Mouse (Mus musculus) heart, adult 11 months (tissue): ENCODE results near the gene Lce1i.
"Not testable (repeated sequence)": the region's sequence is repeated elsewhere in the genome, so short reads cannot be mapped to it uniquely, and the experiment has no call there.

Source experiments
- DNase-seq: peaks from one replicate; pipeline ENCODE4 v3.0.0; 2022

Gene Lce1i

GRCm38 (mm10) chr3:92778799-92779198 is at the start of gene Lce1i:
Gene Lce1i (minus strand): TSS chr3:92778899.
- DNase-seq = no peak

- no peak for DNase-seq
Observed at GRCm38 (mm10) chr3:92827108-92827507, 48.4 kb upstream of the Lce1i start, which contains the start of gene Kprp. Gene Kprp (minus strand): TSS chr3:92827247.

GRCm38 (mm10) chr3:92825808-92826207 is 47.1 kb upstream of the Lce1i start:
- DNase-seq = no peak

- DNase-seq = not testable (repeated sequence)
Observed at GRCm38 (mm10) chr3:92816036-92816435, 37.3 kb upstream of the Lce1i start.

GRCm38 (mm10) chr3:92815581-92815980 is 36.9 kb upstream of the Lce1i start:
- no peak for DNase-seq

- no peak for DNase-seq
Observed at GRCm38 (mm10) chr3:92807791-92808190, 29.1 kb upstream of the Lce1i start, which contains the start of gene Lce1k. Gene Lce1k (minus strand): TSS chr3:92807891.

- DNase-seq = no peak
Observed at GRCm38 (mm10) chr3:92790414-92790813, 11.7 kb upstream of the Lce1i start, which contains the start of gene Lce1j. Gene Lce1j (minus strand): TSS chr3:92790514.

- no peak for DNase-seq
Observed at GRCm38 (mm10) chr3:92771573-92771972, 7.1 kb downstream of the Lce1i start.

- no peak for DNase-seq
Observed at GRCm38 (mm10) chr3:92764965-92765364, 13.7 kb downstream of the Lce1i start, which contains the start of gene Lce1h. Gene Lce1h (minus strand): TSS chr3:92765065.

GRCm38 (mm10) chr3:92753197-92753596 is 25.5 kb downstream of the Lce1i start:
- no peak for DNase-seq

- no peak for DNase-seq
Observed at GRCm38 (mm10) chr3:92752238-92752637, 26.5 kb downstream of the Lce1i start, which contains the start of gene Lce1g. Gene Lce1g (minus strand): TSS chr3:92752338.

GRCm38 (mm10) chr3:92738996-92739395 is 39.7 kb downstream of the Lce1i start, which contains the start of gene Gm38119:
Gene Gm38119 (minus strand): TSS chr3:92739096.
- no peak for DNase-seq
